Mouse (Mus musculus): ENCODE results near the gene Gas2l1. TPM values are rescaled to one million over a fixed set of nuclear protein-coding genes. Genes with fewer than 3 reads are reported as not detected.

The Gas2l1 gene
- total RNA-seq, 2 experiments from 2014 or later: 28.0 to 32.8 TPM

Small RNA genes lying within 50 kb of the gene (microRNA-seq; reads per million reads assigned to microRNA genes)
- gene Gm47296: not detected

Other genes with a start within 250 kb of the Gas2l1 start
- gene Nf2, start 215.8 kb downstream of the Gas2l1 start, total RNA-seq (2021): 10 to 100 TPM; 81.1 to 88.3 TPM
- gene Nipsnap1, start 191.4 kb downstream of the Gas2l1 start, total RNA-seq (2021): 10 to 100 TPM; 46.3 to 64.4 TPM
- 10 to 100 TPM; 27.3 to 28.0 TPM for gene Thoc5, start 170.0 kb downstream of the Gas2l1 start, total RNA-seq (2021)
- 1 to 10 TPM; 2.4 to 3.4 TPM for gene Nefh, start 117.3 kb downstream of the Gas2l1 start, total RNA-seq (2021)
- gene Ap1b1, start 78.5 kb downstream of the Gas2l1 start, total RNA-seq (2021): 10 to 100 TPM; 56.5 to 58.9 TPM
- under 1 TPM; 0.33 to 0.97 TPM for gene Rasl10a, start 7.2 kb downstream of the Gas2l1 start, total RNA-seq (2021)
- gene Rhbdd3, start 33.6 kb upstream of the Gas2l1 start, total RNA-seq (2021): 10 to 100 TPM; 18.5 to 24.5 TPM
- gene Ewsr1, start 33.9 kb upstream of the Gas2l1 start, total RNA-seq (2021): 100 to 1,000 TPM; 218 to 322 TPM
- gene Emid1, start 86.9 kb upstream of the Gas2l1 start, total RNA-seq (2021): 1 to 10 TPM; 8.7 to 9.4 TPM
- 10 to 100 TPM; 20.4 to 27.0 TPM for gene Kremen1, start 196.2 kb upstream of the Gas2l1 start, total RNA-seq (2021)

All from adrenal gland, postnatal 10 days (tissue).